Mouse (Mus musculus): Measurements from ENCODE around the gene Plac9a. TPM values are rescaled to one million over a fixed set of nuclear protein-coding genes. Genes with fewer than 3 reads are reported as not detected.
"Not testable (repeated sequence)": the region's sequence is repeated elsewhere in the genome, so short reads cannot be mapped to it uniquely, and the experiment has no call there.

The Plac9a gene
- total RNA-seq, 1 experiment from 2014 or later = 2.7 TPM

DNA sequence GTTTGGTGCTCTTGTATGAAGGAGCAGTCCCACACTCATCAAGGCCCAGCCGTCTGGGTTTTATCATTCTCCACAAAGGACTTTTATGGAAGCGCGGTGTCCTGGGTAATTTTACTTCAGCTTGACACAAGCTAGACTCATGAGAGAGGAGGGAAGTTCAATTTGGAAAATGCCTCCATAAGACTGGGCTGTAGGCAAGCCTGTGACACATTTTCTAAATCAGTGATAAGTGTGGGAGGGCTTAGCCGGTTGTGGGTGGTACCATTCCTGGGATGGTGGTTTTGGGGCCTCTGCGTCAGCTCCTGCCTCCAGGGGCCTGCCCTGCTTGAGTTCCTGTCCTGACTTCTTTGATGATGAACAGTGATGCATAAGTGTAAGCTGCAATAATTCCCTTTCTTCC lies 37.6 kb downstream of the Plac9a start:
- no peak for DNase-seq

DNA sequence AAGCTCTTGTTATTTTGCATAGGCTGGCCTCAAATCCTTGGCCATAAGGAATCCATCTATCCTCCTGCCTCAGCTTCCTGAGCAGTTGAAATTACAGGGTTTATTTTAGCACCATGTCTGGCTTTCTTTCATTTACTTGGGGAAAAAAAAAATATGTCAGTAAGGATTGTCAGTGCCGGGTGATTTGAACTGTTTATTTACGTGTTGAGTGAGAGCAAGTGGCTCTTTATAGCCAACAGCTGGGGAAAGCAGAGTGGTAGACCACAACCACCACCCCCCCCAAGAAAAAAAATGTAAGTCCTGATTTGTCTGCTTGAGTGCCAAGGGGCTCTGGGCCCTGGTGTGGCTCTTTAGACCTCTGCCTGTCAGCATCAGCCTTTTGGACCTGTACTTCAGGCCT lies 39.2 kb downstream of the Plac9a start:
- DNase-seq = no peak

DNA sequence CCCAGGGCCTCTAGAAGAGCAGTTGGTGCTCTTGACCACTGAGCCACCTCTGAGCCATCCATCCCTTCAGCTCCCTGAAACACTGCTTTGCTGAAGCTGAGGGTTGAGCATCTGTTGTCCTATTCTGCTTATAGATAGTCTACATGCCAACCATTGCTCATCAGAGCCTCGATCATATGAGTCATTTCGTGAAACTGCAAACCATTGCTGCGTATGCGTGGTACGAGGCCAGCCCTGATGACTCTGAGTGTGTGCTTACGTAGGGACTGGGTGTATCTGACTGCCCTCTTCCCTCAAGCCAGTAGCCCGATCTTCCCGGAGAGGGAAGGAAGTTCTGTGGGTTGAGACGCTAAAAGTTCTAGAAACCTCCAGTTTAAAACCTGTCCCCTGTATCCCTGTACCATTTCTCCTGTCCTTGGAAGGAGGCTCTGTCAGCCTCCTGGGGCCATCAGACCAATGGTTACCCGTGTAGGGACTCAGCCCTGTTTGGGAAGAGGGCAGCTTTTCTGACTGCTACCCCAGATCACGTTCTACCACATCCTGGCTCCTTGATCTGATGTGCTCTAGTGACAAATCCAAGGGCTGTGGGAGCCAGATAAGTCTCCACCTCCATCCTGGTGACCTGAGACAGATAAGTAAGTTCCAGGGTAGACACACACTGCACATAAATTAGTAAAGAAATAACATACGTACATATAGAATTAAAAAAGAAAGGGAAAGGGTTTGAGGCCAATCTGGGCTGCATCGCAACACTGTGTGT lies 40.9 kb downstream of the Plac9a start:
- no peak for DNase-seq

- no peak for DNase-seq
Measured at GRCm38 (mm10) chr14:25857940-25858339, 45.0 kb downstream of the Plac9a start.

- peak; percentile 56 for DNase-seq
Measured at GRCm38 (mm10) chr14:25857168-25857621, 45.7 kb downstream of the Plac9a start.

GRCm38 (mm10) chr14:25855241-25855885 lies 47.5 kb downstream of the Plac9a start:
- no peak for DNase-seq

DNA sequence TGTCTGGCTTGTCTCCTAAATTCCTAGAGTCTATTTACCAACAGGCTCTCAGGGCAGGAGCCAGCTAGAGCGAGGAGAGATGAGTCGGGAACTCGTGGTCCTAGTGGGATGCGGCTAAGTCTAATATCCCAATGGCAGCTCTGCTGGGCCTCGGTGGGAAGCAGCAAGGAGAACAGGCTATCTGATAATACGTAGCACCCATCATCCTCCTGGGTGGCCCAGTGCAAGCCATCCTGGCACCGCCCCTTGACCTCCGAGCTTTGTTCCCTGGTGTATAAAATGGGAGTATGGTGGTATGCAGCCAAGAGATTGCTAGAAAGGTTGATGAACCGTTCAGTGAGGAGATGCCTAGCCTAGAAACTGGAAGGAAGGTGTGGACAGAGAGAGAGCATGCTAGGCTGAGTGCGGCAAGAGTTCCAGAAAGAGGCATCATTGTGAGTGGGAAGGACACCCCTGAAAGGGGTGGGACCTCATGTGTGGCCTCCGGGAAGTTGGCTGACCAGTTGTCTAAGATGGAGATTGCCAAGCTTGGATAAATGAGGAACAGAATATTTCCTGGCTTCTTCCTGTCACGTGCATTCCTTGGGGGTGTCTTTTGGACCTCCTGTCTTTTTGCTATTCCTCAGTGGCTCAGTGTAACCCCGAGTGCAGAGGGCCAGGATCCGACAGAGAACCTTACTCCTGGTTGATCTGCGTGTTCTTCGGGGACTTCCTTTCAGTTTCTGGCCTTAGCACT lies 49.0 kb downstream of the Plac9a start:
- DNase-seq = no peak

GRCm38 (mm10) chr14:25853295-25853694 lies 49.6 kb downstream of the Plac9a start:
- DNase-seq = no peak

GRCm38 (mm10) chr14:25852121-25852561 lies 50.8 kb downstream of the Plac9a start:
- DNase-seq = no peak

DNA sequence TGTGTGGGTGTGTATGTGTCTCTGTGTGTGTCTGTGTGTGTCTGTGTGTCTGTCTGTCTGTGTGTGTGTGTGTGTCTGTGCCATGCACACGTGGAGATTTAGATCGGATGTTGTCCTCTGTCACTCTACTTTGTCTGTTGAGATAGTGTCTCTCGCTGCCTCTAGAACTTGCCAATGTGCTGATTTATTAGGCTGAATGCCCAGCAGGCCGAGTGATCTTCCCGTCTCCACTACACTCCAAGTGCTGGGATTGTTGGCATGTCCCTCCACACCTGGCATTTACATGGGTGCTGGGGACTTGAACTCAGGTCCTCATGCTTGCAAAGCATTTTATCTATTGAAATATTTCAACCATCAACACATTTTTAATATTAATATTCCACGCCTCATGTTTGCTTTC lies 51.7 kb downstream of the Plac9a start:
- DNase-seq = no peak

- no peak for DNase-seq
Measured at GRCm38 (mm10) chr14:25850433-25850832, 52.5 kb downstream of the Plac9a start.

DNA sequence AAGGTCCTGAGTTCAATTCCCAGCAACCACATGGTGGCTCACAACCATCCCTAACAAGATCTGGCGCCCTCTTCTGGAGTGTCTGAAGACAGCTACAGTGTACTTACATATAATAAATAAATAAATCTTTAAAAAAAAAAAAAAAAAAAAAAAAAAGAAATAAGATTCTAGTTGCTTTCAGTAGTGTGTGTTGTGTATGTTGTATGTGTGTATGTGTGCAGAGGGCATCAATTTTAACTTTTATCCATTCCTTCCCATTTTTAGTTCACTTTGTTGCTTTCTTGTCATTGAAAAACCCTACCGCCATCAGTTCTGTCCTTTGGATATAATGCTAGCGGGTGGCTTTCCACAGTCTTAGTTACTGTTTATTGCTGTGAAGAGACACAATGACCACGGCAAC lies 54.2 kb downstream of the Plac9a start:
- not testable (repeated sequence) for DNase-seq

DNA sequence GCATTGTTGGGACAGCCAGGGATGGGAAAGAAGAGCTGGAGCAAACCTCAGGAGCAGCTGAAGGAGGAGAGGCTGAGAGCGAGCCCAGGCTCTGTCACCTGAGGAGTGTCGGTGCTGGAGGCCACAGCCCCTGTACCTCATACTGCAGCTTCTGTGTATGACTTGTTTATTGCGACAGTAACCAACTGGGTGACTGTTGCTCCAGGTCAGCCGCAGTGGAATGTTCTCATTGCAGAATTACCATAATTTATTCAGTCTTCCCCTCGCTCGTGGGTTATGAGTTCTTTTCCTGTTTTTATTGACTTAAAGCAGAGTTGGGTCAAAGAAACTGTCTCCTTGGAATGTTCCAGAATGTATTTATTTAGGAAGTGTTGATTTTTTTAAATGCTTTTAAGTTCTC lies 54.7 kb downstream of the Plac9a start:
- DNase-seq = no peak

- no peak for DNase-seq
Measured at GRCm38 (mm10) chr14:25847660-25848059, 55.2 kb downstream of the Plac9a start.

GRCm38 (mm10) chr14:25846516-25846915 lies 56.4 kb downstream of the Plac9a start:
- no peak for DNase-seq

DNA sequence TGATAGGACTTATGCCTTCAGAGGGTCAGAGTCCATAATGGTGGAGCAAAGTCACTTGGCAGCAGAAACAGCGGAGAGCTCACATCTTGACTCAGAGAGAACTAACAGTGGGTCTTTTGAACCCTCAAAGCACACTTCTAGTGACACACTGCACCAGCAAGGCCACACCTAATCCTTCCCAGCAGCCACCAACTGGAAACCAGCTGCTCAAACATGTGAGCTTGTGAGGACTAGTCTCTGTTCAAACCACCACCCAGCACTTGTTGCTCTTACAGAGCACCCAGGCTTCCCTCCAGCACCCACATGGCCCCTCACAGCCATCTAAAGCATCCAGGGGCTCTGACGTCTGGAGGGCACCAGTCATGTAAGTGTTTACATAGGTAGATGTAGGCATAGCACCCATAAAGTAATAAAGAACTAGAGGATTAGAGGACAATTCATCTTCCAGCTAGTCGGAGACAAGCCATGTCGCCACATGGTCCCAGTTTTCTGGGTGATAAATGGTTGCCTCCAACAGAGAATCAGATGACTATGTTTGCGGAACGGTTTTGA lies 57.0 kb downstream of the Plac9a start:
- DNase-seq = no peak

DNA sequence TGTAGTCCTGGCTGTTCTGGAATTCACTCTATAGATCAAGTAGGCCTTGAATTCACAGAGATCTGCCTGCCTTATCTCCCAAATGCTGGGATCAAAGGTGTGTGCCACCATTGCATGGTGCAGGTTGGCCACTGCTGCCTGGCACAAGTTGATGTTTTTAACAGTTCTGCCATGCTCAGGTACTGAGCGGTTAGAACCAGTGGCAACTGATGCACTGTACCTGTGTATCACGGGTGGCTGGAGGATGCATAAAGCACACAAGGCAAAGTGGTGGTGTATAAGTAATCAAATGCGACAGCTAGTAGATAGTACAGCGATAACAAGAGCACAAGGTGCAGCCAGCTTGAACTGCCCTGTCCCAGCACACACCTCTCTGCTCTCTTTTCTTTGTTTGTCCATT lies 58.5 kb downstream of the Plac9a start:
- no peak for DNase-seq

GRCm38 (mm10) chr14:25842688-25843003 lies 60.3 kb downstream of the Plac9a start:
- no peak for DNase-seq

DNA sequence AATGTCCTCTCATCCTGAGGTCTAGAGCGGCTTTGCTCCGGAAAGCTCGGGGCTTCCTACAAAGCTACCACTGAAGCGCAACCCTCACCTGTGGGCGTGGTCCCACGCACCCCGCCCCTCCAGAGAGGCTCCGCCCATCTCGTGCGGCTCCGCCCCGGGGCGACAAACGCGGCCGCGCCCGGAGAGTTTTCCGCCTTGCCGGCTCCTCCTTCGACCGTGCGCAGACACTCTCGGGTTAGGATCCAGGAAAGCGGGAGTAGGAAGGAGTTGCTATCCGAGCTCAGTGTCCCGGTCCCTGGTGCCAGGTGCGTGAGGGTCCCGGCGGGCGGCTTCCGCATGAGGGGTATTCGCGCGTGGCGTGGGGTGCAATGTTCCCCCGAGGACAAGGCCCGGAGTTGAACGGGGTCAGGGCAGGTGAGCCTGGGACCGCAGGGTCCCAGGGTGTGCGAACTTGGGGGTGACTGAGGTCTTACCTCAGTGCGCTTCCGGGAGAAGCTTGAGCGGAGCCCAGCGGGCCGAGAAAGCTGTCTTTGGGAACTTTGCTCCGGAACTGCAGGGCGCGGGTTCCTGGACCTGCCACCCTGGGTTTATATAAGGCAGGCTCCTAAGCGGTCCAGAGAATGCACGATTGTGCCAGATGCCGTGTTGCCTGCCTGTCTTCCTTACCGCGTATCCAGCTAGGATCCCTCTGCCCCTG lies 60.8 kb downstream of the Plac9a start, which contains the start of gene Anxa11:
Gene Anxa11 (plus strand): TSS at position 166 of the 697 bp plus-strand sequence.
- DNase-seq = peak; percentile 93

DNA sequence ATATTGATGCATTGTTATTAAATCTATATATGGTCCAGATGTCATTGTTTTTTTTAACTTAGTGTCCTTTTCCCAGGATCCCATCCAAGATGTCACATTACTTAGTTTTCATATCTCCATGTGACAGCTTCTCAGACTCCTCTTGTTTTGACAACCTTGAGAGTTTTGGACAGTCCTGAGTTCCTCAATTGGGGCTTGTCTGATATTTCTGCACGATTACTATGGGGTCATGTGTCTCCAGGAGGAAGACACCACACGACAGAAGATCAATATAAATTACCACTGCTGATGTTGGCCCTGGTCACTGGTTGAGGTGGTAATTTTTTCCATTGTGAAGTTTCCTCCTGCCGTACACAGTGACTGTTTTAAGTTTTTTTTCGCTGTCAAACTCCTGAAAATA lies 61.3 kb downstream of the Plac9a start:
- no peak for DNase-seq

GRCm38 (mm10) chr14:25840961-25841360 lies 61.9 kb downstream of the Plac9a start:
- no peak for DNase-seq

DNA sequence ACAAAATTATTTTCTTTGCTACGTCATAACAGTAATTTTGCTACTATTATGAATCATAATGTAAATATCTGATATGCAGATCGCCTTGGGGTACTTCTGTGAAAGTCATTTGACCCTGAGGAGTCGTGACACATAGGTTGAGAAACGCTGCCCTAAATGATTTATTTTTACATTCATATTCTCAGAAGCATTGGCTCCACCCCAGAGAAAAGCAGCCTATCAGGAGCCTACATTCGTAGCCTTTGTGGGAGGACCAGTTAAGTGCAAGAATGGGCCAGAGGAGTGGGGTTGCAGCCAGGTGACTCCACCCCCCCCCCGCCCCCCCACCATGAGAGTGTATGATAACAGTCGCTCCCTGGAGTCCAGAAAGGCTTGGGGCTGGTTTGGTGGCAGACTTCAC lies 63.1 kb downstream of the Plac9a start:
- DNase-seq = peak; percentile 50

All from adrenal gland, postnatal 14 days (tissue).